In genomic region chrX:50841587-50841986, GRCm38 (mm10) we compare ENCODE assay signal across 8 mouse cellular contexts. TPM values are rescaled to one million over a fixed set of nuclear protein-coding genes. Genes with fewer than 3 reads are reported as not detected.
DNase-seq lines count a peak whose midpoint lies in the region; ATAC-seq and TF ChIP-seq lines count a peak whose summit lies in the region.

No protein-coding gene starts in this region.

- peak; percentile 36; the same call in 1 of the 2 replicates for ATAC-seq in forebrain, embryonic 12.5 days (ENCODE audit: low FRiP score)
- peak; percentile 40 for ATAC-seq in hindbrain, postnatal 0 days
- peak; percentile 79 for ATAC-seq in liver, embryonic 11.5 days (replicated peaks; ENCODE audit: low FRiP score)
- peak; percentile 80 for ATAC-seq in neural tube, embryonic 15.5 days (ENCODE audit: low FRiP score)

- TF ChIP-seq RAD21 in MEL (IDR thresholded peaks at IDR 0.05; ENCODE audit: low read depth, low read length) = no peak

- H3K9me3 ChIP-seq in MEL (replicated peaks; ENCODE audit: insufficient read depth, low read length) = no peaks in the 10 kb centered on the region
- no peaks in the 10 kb centered on the region for H3K9me3 ChIP-seq in forebrain, embryonic 12.5 days
- no peaks in the 10 kb centered on the region for H3K9me3 ChIP-seq in hindbrain, postnatal 0 days (ENCODE audit: low read length)
- no peaks in the 10 kb centered on the region for H3K9me3 ChIP-seq in liver, embryonic 11.5 days (ENCODE audit: control insufficient read depth, low read length)
- H3K9me3 ChIP-seq in neural tube, embryonic 15.5 days (replicated peaks) = no peaks in the 10 kb centered on the region

- no peaks in the 10 kb centered on the region for H3K27me3 ChIP-seq in MEL (ENCODE audit: control insufficient read depth in 1 of 2, insufficient read depth in 2 of 2, low read length in 2 of 2)
- H3K27me3 ChIP-seq in forebrain, embryonic 12.5 days = peaks cover 20% of the 10 kb centered on the region; the same call in 1 of the 2 replicates
- H3K27me3 ChIP-seq in hindbrain, postnatal 0 days (ENCODE audit: insufficient read depth, low read length) = no peaks in the 10 kb centered on the region; the same call in 1 of the 2 replicates
- H3K27me3 ChIP-seq in liver, embryonic 11.5 days (replicated peaks; ENCODE audit: control insufficient read depth, insufficient read depth, low read length) = no peaks in the 10 kb centered on the region
- 0 out of 2 replicates have a peak, but pooled peaks cover 4% of the 10 kb centered on the region for H3K27me3 ChIP-seq in neural tube, embryonic 15.5 days (replicated peaks)

- peak overlapping the region; percentile 62 to 94 for H3K4me3 ChIP-seq in MEL (ENCODE audit: control insufficient read depth in 1 of 2, insufficient read depth in 1 of 2, low read depth in 2 of 2, low read length in 2 of 2)
- H3K4me3 ChIP-seq in forebrain, embryonic 12.5 days (replicated peaks) = peak overlapping the region; percentile 47
- peak overlapping the region; percentile 41 for H3K4me3 ChIP-seq in hindbrain, postnatal 0 days (ENCODE audit: low read length)
- peak overlapping the region; percentile 63 for H3K4me3 ChIP-seq in liver, embryonic 11.5 days (ENCODE audit: low read depth, low read length)
- peak overlapping the region; percentile 47 for H3K4me3 ChIP-seq in neural tube, embryonic 15.5 days (replicated peaks)

- H3K4me1 ChIP-seq in MEL (ENCODE audit: control insufficient read depth in 1 of 2, insufficient read depth in 2 of 2, low read length in 2 of 2) = no peaks in the 10 kb centered on the region
- no peaks in the 10 kb centered on the region for H3K4me1 ChIP-seq in forebrain, embryonic 12.5 days
- H3K4me1 ChIP-seq in hindbrain, postnatal 0 days (ENCODE audit: insufficient read depth, low read length) = no peaks in the 10 kb centered on the region
- H3K4me1 ChIP-seq in liver, embryonic 11.5 days (replicated peaks; ENCODE audit: control insufficient read depth, insufficient read depth, low read length) = no peaks in the 10 kb centered on the region
- peaks cover 3% of the 10 kb centered on the region; the same call in 1 of the 2 replicates for H3K4me1 ChIP-seq in neural tube, embryonic 15.5 days

- H3K27ac ChIP-seq in MEL (ENCODE audit: control insufficient read depth, low read depth, low read length) = no peak overlapping the region; the same call in 1 of the 2 replicates
- H3K27ac ChIP-seq in forebrain, embryonic 12.5 days = no peak overlapping the region
- no peak overlapping the region for H3K27ac ChIP-seq in hindbrain, postnatal 0 days
- peak overlapping the region; percentile 21; the same call in 1 of the 2 replicates for H3K27ac ChIP-seq in liver, embryonic 11.5 days (ENCODE audit: low read depth, low read length)
- no peak overlapping the region for H3K27ac ChIP-seq in neural tube, embryonic 15.5 days (replicated peaks)

- no peaks in the 10 kb centered on the region for H3K36me3 ChIP-seq in MEL (ENCODE audit: control insufficient read depth in 1 of 2, insufficient read depth in 2 of 2, low read length in 2 of 2)
- no peaks in the 10 kb centered on the region for H3K36me3 ChIP-seq in forebrain, embryonic 12.5 days (replicated peaks)
- H3K36me3 ChIP-seq in hindbrain, postnatal 0 days (ENCODE audit: insufficient read depth, low read length) = no peaks in the 10 kb centered on the region
- no peaks in the 10 kb centered on the region for H3K36me3 ChIP-seq in liver, embryonic 11.5 days (ENCODE audit: control insufficient read depth, insufficient read depth, low read length)
- H3K36me3 ChIP-seq in neural tube, embryonic 15.5 days = no peaks in the 10 kb centered on the region

- no peak for TF ChIP-seq POLR2A in MEL (IDR thresholded peaks at IDR 0.05; ENCODE audit: control insufficient read depth in 1 of 2, insufficient read depth in 1 of 2, low read depth in 1 of 2, low read length in 2 of 2, poor library complexity in 1 of 2)

- TF ChIP-seq CTCF in MEL (IDR thresholded peaks at IDR 0.05 in 2 of 3, conservative IDR thresholded peaks at IDR 0.05 in 1 of 3; ENCODE audit: control insufficient read depth in 1 of 3, insufficient read depth in 1 of 3, low read depth in 2 of 3, low read length in 3 of 3, poor library complexity in 1 of 3, severe bottlenecking in 1 of 3) = no peak
- no peak for TF ChIP-seq CTCF in hindbrain, postnatal 0 days (IDR thresholded peaks at IDR 0.05; ENCODE audit: low read depth)

- DNase-seq in gastrocnemius, postnatal 10 days = peak; percentile 11
- no peak for DNase-seq in gastrocnemius, adult 18-20 months (ENCODE audit: low spot score)
- peak; percentile 42 for DNase-seq in MEL (ENCODE audit: low read depth, low spot score)
- peak; percentile 12 for DNase-seq in hindbrain, postnatal 0 days (ENCODE audit: low spot score)
- DNase-seq in liver, embryonic 11.5 days (ENCODE audit: low spot score) = peak; percentile 40
- DNase-seq in thymus, postnatal 25 days = peak; percentile 54

- H3K79me2 ChIP-seq in MEL (ENCODE audit: control insufficient read depth, insufficient read depth, low read length, poor library complexity) = no peaks in the 10 kb centered on the region

- H3K4me2 ChIP-seq in forebrain, embryonic 12.5 days = peak overlapping the region; percentile 71
- H3K4me2 ChIP-seq in hindbrain, postnatal 0 days (ENCODE audit: low read depth, low read length) = peak overlapping the region; percentile 70
- H3K4me2 ChIP-seq in liver, embryonic 11.5 days = peak overlapping the region; percentile 72
- peak overlapping the region; percentile 89 for H3K4me2 ChIP-seq in neural tube, embryonic 15.5 days

- H3K9ac ChIP-seq in MEL (ENCODE audit: control insufficient read depth, low read depth, low read length, poor library complexity, severe bottlenecking) = peak overlapping the region; percentile 68
- peak overlapping the region; percentile 33 for H3K9ac ChIP-seq in forebrain, embryonic 12.5 days
- H3K9ac ChIP-seq in hindbrain, postnatal 0 days (replicated peaks; ENCODE audit: low read length) = peak overlapping the region; percentile 28; the same call in 1 of the 2 replicates
- H3K9ac ChIP-seq in liver, embryonic 11.5 days (ENCODE audit: low read depth, low read length) = peak overlapping the region; percentile 56
- H3K9ac ChIP-seq in neural tube, embryonic 15.5 days (replicated peaks) = peak overlapping the region; percentile 28; the same call in 1 of the 2 replicates

- whole genome bisulfite sequencing in forebrain, embryonic 12.5 days = 23% methylated on average over 21 of the region's 23 CpGs
- WGBS in hindbrain, postnatal 0 days = 27% methylated on average over 21 of the region's 23 CpGs
- 18% methylated on average over 21 of the region's 23 CpGs for WGBS in liver, embryonic 11.5 days
- WGBS in neural tube, embryonic 15.5 days = 30% methylated on average over 21 of the region's 23 CpGs

- TF ChIP-seq EP300 in MEL (IDR thresholded peaks at IDR 0.05; ENCODE audit: low read depth in 1 of 2, low read length in 2 of 2) = no peak

TF ChIP-seq in MEL, 35 proteins besides CTCF, POLR2A, EP300 and RAD21:
- TF ChIP-seq GABPA (IDR thresholded peaks at IDR 0.05; ENCODE audit: low read depth, low read length) (no peak), NELFE (IDR thresholded peaks at IDR 0.05; ENCODE audit: low read depth, low read length) (0 out of 2 replicates have a peak, but pooled peaks have one; percentile 7), TBP (IDR thresholded peaks at IDR 0.05; ENCODE audit: low read depth, low read length) (no peak), ZMIZ1 (IDR thresholded peaks at IDR 0.05; ENCODE audit: low read depth, low read length) (no peak), POLR2AphosphoS5 (IDR thresholded peaks at IDR 0.05; ENCODE audit: borderline replicate concordance, low read depth, low read length) (no peak), USF1 (IDR thresholded peaks at IDR 0.05; ENCODE audit: low read depth, low read length) (peak; percentile 63), E2F4 (IDR thresholded peaks at IDR 0.05; ENCODE audit: borderline replicate concordance, low read depth, low read length) (no peak)

RNA-seq across cellular contexts. Expression of gene Stk26, which starts 0.7 kb away (rescaled TPM):
- 1 to 10 TPM; 3.5 to 5.8 TPM for total RNA-seq in gastrocnemius, postnatal 10 days (2021)
- 1 to 10 TPM; 2.7 to 3.9 TPM for total RNA-seq in gastrocnemius, adult 18-20 months (2021)
- 8.0 and 8.7 TPM in 2 replicates for total RNA-seq in MEL (2012; rRNA removed)
- 10 to 100 TPM in 1 of 2 experiments, not detected in 1; 10.6 TPM for polyA plus RNA-seq in MEL (2012; ENCODE audit: insufficient read depth in 1 of 2, insufficient read length in 2 of 2, low read depth in 1 of 2, low replicate concordance in 2 of 2, missing spikeins in 1 of 2)
- 2.4 and 2.6 TPM in 2 replicates for polyA plus RNA-seq in forebrain, embryonic 12.5 days (2016; fragmentation: Nextera tagmentation; extraction: Ambion mirVana)
- 0.50 and 1.3 TPM in 2 replicates for total RNA-seq in hindbrain, postnatal 0 days (2014; rRNA removed)
- polyA plus RNA-seq in hindbrain, postnatal 0 days (2015; fragmentation: Nextera tagmentation; extraction: Ambion mirVana) = 0.48 and 0.99 TPM in 2 replicates
- polyA plus RNA-seq in liver, embryonic 11.5 days (2014; fragmentation: Nextera tagmentation; extraction: Ambion mirVana) = 7.0 and 8.8 TPM in 2 replicates
- polyA plus RNA-seq in neural tube, embryonic 15.5 days (2015; fragmentation: Nextera tagmentation; extraction: Ambion mirVana) = 0.60 and 3.1 TPM in 2 replicates
